Comparison of ENCODE assay signal across 7 mouse cellular contexts in the genomic region with DNA sequence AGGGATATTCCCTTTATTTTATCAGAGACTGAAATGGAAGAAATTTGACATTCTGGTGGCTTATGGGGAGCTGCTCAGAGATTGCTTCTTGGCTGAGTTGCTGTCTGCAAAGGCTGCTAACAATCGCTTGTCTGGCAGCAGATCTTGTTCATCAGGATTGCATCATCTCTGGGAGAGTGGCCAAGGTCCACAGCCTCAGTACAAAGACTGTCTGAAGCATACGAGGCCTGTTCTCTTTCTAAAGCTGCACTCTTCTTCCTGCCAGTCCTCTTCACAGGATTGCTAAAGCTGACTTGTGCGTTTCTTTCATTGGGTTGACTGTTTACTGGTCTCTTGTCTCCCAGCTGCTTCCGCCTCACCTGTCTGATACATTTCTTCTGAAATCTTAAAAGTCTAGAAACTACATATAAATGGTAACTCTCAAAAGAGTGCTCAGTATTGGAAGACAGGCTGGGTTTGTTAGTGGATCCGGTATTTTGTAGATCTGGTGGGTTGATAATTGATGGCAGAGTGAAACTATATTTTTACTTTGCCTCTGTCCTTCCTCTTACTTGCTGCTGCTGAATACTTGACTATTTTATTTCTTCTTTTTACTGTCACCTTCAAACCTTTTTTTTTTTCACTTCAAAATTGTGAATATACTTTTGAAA. TPM values are rescaled to one million over a fixed set of nuclear protein-coding genes. Genes with fewer than 3 reads are reported as not detected.
DNase-seq lines count a peak whose midpoint lies in the region; ATAC-seq and TF ChIP-seq lines count a peak whose summit lies in the region.

No protein-coding gene starts in this region.

- peak overlapping the region; percentile 79 for H3K27ac ChIP-seq in left cerebral cortex, adult 2 months

- peak; percentile 28 for DNase-seq in ZHBTc4 (ENCODE audit: low read depth, low spot score)
- peak; percentile 91 for DNase-seq in cerebellum, adult 8-10 months
- peak; percentile 88 for DNase-seq in gastrocnemius, postnatal 14 days
- peak; percentile 82 to 83 for DNase-seq in left cerebral cortex, adult 2 months (ENCODE audit: extremely low spot score in 1 of 2, low spot score in 2 of 2)
- DNase-seq in right cerebral cortex, postnatal 4 days: peak; percentile 75

- intact Hi-C loops in gastrocnemius, postnatal 14 days (cut with DNase I; ENCODE audit: low total_unique reads): no loop called here
- intact Hi-C loops in left cerebral cortex, adult 2 months (cut with DNase I): loop anchor here (1.0 kb wide), 1 partner anchor 23 kb away; no protein-coding TSS in a partner anchor

- no peak for TF ChIP-seq CTCF in left cerebral cortex, adult 2 months (IDR thresholded peaks at IDR 0.05)

- no peak overlapping the region for H3K4me3 ChIP-seq in left cerebral cortex, adult 2 months

- peak; percentile 57 for ATAC-seq in inflammation-experienced regulatory T-cells, adult 6 months
- peak; percentile 76 for ATAC-seq in megakaryocyte, adult 5-6 weeks (ENCODE audit: poor library complexity, severe bottlenecking)

RNA-seq across cellular contexts. Expression of gene Setd5, which starts 22.6 kb away (rescaled TPM):
- total RNA-seq in gastrocnemius, postnatal 14 days (2021): 10 to 100 TPM; 36.4 to 41.2 TPM
- polyA plus RNA-seq in inflammation-experienced regulatory T-cells, adult 6 months (2017; shearing (Covaris generic)): 10 to 100 TPM; 33.6 to 48.8 (median 47.2) TPM
- total RNA-seq in left cerebral cortex, adult 2 months (2021): 100 to 1,000 TPM; 116 to 119 TPM
- 81.1 and 84.2 TPM in 2 replicates for total RNA-seq in megakaryocyte, adult 5-6 weeks (2015)
- 46.1 and 63.6 TPM in 2 replicates for total RNA-seq in megakaryocyte, adult 5-6 weeks (2017)

RNA-seq across cellular contexts. Expression of gene Thumpd3, which starts 53.7 kb away (rescaled TPM):
- total RNA-seq in gastrocnemius, postnatal 14 days (2021): 10 to 100 TPM; 15.3 TPM
- 100 to 1,000 TPM in 2 of 3 experiments, 10 to 100 TPM in 1; 89.0 to 121 (median 107) TPM for polyA plus RNA-seq in inflammation-experienced regulatory T-cells, adult 6 months (2017; shearing (Covaris generic))
- total RNA-seq in left cerebral cortex, adult 2 months (2021): 10 to 100 TPM; 28.2 to 28.9 TPM
- total RNA-seq in megakaryocyte, adult 5-6 weeks (2015): 50.0 and 50.4 TPM in 2 replicates
- total RNA-seq in megakaryocyte, adult 5-6 weeks (2017): 40.8 and 48.5 TPM in 2 replicates

Comparison
In these comparisons a context has a peak if more than half of its experiments do, and no peak if none do; other contexts are left out.
1. DNase-seq: peak in every context shown above with its lines; median percentile 91 in cerebellum, adult 8-10 months; 88 in gastrocnemius, postnatal 14 days; 82 in left cerebral cortex, adult 2 months; 75 in right cerebral cortex, postnatal 4 days; 28 in ZHBTc4.